Mouse (Mus musculus) bone marrow, adult 2 months (tissue): ENCODE results near the gene Gmcl1.

ENCODE experiments used
- CTCF ChIP-seq: fragments of 200-500 bp; IDR thresholded peaks from 2 replicates; pipeline ENCODE4 v1.5.1; 2011; ENCODE audit warnings: low read length, control low read depth; ENCODE audit not compliant: control insufficient read depth, insufficient read depth
- POLR2A ChIP-seq: fragments of 200-500 bp; IDR thresholded peaks from 2 replicates; pipeline ENCODE4 v1.6.1; 2011; ENCODE audit warnings: low read depth, mild to moderate bottlenecking, control low read depth, low read length, borderline replicate concordance; ENCODE audit not compliant: control insufficient read depth

DNA sequence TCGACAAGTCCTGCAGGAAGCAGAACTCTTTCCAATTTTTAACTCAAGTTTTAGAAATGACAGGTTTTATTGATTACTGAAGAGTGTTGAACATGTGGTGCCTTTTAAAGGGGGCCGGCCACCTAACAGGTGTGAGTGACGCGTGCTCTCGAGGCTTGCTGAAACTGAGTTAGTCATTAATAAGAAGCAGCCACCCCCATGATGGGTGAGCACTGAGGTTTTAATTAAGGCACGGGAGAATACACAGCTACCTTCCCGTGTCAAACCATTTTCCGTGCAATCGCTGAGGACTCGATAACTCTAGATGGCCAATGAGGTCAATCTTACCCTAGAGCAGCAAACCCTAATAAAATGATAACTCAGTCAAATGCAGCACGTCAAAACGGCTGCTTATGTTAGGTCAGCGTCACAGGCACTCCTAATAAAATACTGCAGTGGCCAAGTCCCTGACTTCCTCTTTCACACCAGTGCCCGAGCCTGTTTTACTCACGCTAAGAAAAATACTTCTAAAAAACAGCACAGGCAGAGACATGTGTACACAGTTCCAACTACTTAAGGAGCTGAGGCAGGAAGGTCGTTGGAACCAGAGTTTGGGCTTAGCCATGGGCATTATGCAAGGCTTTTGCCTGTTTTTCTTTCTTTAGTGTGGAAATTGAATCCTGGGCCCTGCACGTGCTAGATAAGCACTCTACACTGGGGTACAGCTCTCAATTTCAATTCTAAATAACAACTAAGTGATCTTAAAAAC lies 67.4 kb downstream of the Gmcl1 start:
- TF ChIP-seq CTCF (no peak), POLR2A (no peak)
